Comparison of ENCODE assay signal across 19 mouse cellular contexts in the genomic region with DNA sequence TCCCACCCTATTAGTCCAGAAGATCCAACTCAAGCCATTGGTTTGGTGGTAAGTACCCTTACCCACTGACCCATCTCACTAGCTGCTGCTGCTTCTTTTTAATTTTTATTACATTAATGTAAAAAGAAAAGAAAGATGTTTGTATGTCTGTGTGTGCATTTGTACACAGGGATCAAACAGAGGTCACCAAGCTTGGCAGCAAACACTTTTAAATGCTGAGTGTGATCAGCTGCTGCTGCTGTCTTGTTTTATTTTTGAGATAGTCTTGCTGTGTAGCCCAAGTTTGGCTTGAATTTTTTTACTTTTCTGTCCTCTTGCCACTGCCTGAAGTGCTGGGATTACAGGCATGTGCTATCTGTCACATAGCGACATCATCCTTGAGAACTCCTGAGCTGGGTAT. TPM values are rescaled to one million over a fixed set of nuclear protein-coding genes. Genes with fewer than 3 reads are reported as not detected.
A peak's percentile ranks its signal among the peaks of the same experiment; 100 is the strongest.
DNase-seq lines count a peak whose midpoint lies in the region; ATAC-seq and TF ChIP-seq lines count a peak whose summit lies in the region.
"Had no signal": no experiment of that assay in that cellular context is flagged by ENCODE, and none has a peak within 500 bp of the region (broad histone marks: within the 10 kb centered on the region; RNA-seq: fewer than 3 reads in every experiment).

No protein-coding gene starts in this region.

- ATAC-seq in kidney, postnatal 0 days (replicated peaks; ENCODE audit: low FRiP score, low read depth), result no peak
- ATAC-seq in kidney, embryonic 14.5 days (ENCODE audit: low FRiP score, low TSS enrichment), result no peak
- no peak for ATAC-seq in kidney, embryonic 16.5 days (ENCODE audit: low FRiP score, low TSS enrichment)
- ATAC-seq: activated CD4-positive, CD25-positive, alpha-beta regulatory T cell, adult 4 months; CD4-positive, CD25-positive, alpha-beta regulatory T cell, adult 4 months; Patski had no signal

- TF ChIP-seq CTCF in kidney, postnatal 0 days (IDR thresholded peaks at IDR 0.05; ENCODE audit: low read depth), result no peak

- no peaks in the 10 kb centered on the region for H3K27me3 ChIP-seq in kidney, postnatal 0 days (ENCODE audit: insufficient read depth, low read length)
- H3K27me3 ChIP-seq in kidney, embryonic 14.5 days (ENCODE audit: control insufficient read depth, insufficient read depth, low read length), result no peaks in the 10 kb centered on the region
- no peaks in the 10 kb centered on the region for H3K27me3 ChIP-seq in kidney, embryonic 16.5 days (ENCODE audit: insufficient read depth, low read length)
- H3K27me3 ChIP-seq: CH12.LX, Patski had no signal

- H3K27ac ChIP-seq in kidney, postnatal 0 days, result no peak overlapping the region
- no peak overlapping the region for H3K27ac ChIP-seq in kidney, embryonic 14.5 days (ENCODE audit: low read depth, low read length)
- no peak overlapping the region for H3K27ac ChIP-seq in kidney, embryonic 16.5 days (ENCODE audit: low read length)

- no peaks in the 10 kb centered on the region for H3K9me3 ChIP-seq in kidney, postnatal 0 days (replicated peaks; ENCODE audit: low read length)
- H3K9me3 ChIP-seq in kidney, embryonic 14.5 days (ENCODE audit: control insufficient read depth, low read length), result no peaks in the 10 kb centered on the region
- no peaks in the 10 kb centered on the region for H3K9me3 ChIP-seq in kidney, embryonic 16.5 days (ENCODE audit: low read length)
- H3K9me3 ChIP-seq: G1E had no signal

- no peaks in the 10 kb centered on the region for H3K4me1 ChIP-seq in kidney, postnatal 0 days (replicated peaks; ENCODE audit: insufficient read depth, low read length)
- no peaks in the 10 kb centered on the region for H3K4me1 ChIP-seq in kidney, embryonic 14.5 days (ENCODE audit: control insufficient read depth, insufficient read depth, low read length)
- H3K4me1 ChIP-seq in kidney, embryonic 16.5 days (ENCODE audit: insufficient read depth, low read length), result no peaks in the 10 kb centered on the region

- H3K9ac ChIP-seq in kidney, postnatal 0 days (ENCODE audit: low read depth, low read length), result no peak overlapping the region
- H3K9ac ChIP-seq in kidney, embryonic 14.5 days (ENCODE audit: low read depth, low read length), result no peak overlapping the region
- no peak overlapping the region for H3K9ac ChIP-seq in kidney, embryonic 16.5 days (replicated peaks; ENCODE audit: low read length)

- no peak overlapping the region for H3K4me2 ChIP-seq in kidney, postnatal 0 days (ENCODE audit: low read length)
- H3K4me2 ChIP-seq in kidney, embryonic 14.5 days (replicated peaks; ENCODE audit: low read depth, low read length), result no peak overlapping the region
- H3K4me2 ChIP-seq in kidney, embryonic 16.5 days (replicated peaks; ENCODE audit: low read depth, low read length), result no peak overlapping the region

- WGBS in kidney, postnatal 0 days, result 96% methylated on average over 1 of the region's 1 CpGs
- 100% methylated on average over 1 of the region's 1 CpGs for WGBS in kidney, embryonic 14.5 days
- WGBS in kidney, embryonic 16.5 days, result 93% methylated on average over 1 of the region's 1 CpGs

- H3K4me3 ChIP-seq in kidney, postnatal 0 days (replicated peaks; ENCODE audit: low read depth, low read length), result no peak overlapping the region
- H3K4me3 ChIP-seq in kidney, embryonic 14.5 days (ENCODE audit: low read length), result no peak overlapping the region
- H3K4me3 ChIP-seq in kidney, embryonic 16.5 days (ENCODE audit: low read length), result no peak overlapping the region

- peaks cover 82% of the 10 kb centered on the region for H3K36me3 ChIP-seq in kidney, postnatal 0 days (ENCODE audit: insufficient read depth, low read length)
- peaks cover 96% of the 10 kb centered on the region for H3K36me3 ChIP-seq in kidney, embryonic 14.5 days (ENCODE audit: control insufficient read depth, insufficient read depth, low read length)
- H3K36me3 ChIP-seq in kidney, embryonic 16.5 days (ENCODE audit: insufficient read depth, low read length), result peaks cover 89% of the 10 kb centered on the region

- DNase-seq in kidney, postnatal 0 days (ENCODE audit: low spot score), result peak; percentile 50
- peak; percentile 60 for DNase-seq in kidney, postnatal 10 days
- DNase-seq in kidney, postnatal 36 days, result no peak
- peak; percentile 25 for DNase-seq in kidney, postnatal 14 days
- peak; percentile 46 to 52 for DNase-seq in kidney, postnatal 4 days
- DNase-seq in kidney, adult 18-20 months, result no peak
- DNase-seq: adrenal gland, adult 2 months; adrenal gland, adult 8-10 months; adrenal gland, postnatal 10 days; adrenal gland, postnatal 25 days; cerebellum, adult 11 months; cerebellum, adult 11-12 months had no signal

RNA-seq across cellular contexts. Expression of gene 2610507B11Rik, which starts 14.0 kb away (rescaled TPM):
- 96.3 and 98.2 TPM in 2 replicates for polyA plus RNA-seq in kidney, postnatal 0 days (2015; fragmentation: Nextera tagmentation; extraction: Ambion mirVana)
- polyA plus RNA-seq in kidney, embryonic 14.5 days (2014; fragmentation: Nextera tagmentation; extraction: Ambion mirVana), result 75.1 and 109 TPM in 2 replicates
- polyA plus RNA-seq in kidney, embryonic 16.5 days (2015; fragmentation: Nextera tagmentation; extraction: Ambion mirVana), result 69.8 and 78.7 TPM in 2 replicates

RNA-seq across cellular contexts. Expression of gene BC030499, which starts 15.0 kb away (rescaled TPM):
- polyA plus RNA-seq in kidney, postnatal 0 days (2015; fragmentation: Nextera tagmentation; extraction: Ambion mirVana), result 0.17 TPM in 1 of 2 replicates, not detected in the other
- 0.10 and 0.47 TPM in 2 replicates for polyA plus RNA-seq in kidney, embryonic 14.5 days (2014; fragmentation: Nextera tagmentation; extraction: Ambion mirVana)
- polyA plus RNA-seq in kidney, embryonic 16.5 days (2015; fragmentation: Nextera tagmentation; extraction: Ambion mirVana), result 0.30 and 0.33 TPM in 2 replicates

RNA-seq across cellular contexts. Expression of gene Spag5, which starts 25.7 kb away (rescaled TPM):
- polyA plus RNA-seq in kidney, postnatal 0 days (2015; fragmentation: Nextera tagmentation; extraction: Ambion mirVana), result 12.4 and 14.8 TPM in 2 replicates
- 35.7 and 50.9 TPM in 2 replicates for polyA plus RNA-seq in kidney, embryonic 14.5 days (2014; fragmentation: Nextera tagmentation; extraction: Ambion mirVana)
- polyA plus RNA-seq in kidney, embryonic 16.5 days (2015; fragmentation: Nextera tagmentation; extraction: Ambion mirVana), result 41.7 and 48.6 TPM in 2 replicates

RNA-seq across cellular contexts. Expression of gene Supt6, which starts 29.8 kb away (rescaled TPM):
- polyA plus RNA-seq in kidney, postnatal 0 days (2015; fragmentation: Nextera tagmentation; extraction: Ambion mirVana), result 14.4 and 16.8 TPM in 2 replicates
- polyA plus RNA-seq in kidney, embryonic 14.5 days (2014; fragmentation: Nextera tagmentation; extraction: Ambion mirVana), result 13.5 and 26.0 TPM in 2 replicates
- polyA plus RNA-seq in kidney, embryonic 16.5 days (2015; fragmentation: Nextera tagmentation; extraction: Ambion mirVana), result 31.5 and 33.5 TPM in 2 replicates

RNA-seq across cellular contexts. Expression of gene Sdf2, which starts 30.1 kb away (rescaled TPM):
- polyA plus RNA-seq in kidney, postnatal 0 days (2015; fragmentation: Nextera tagmentation; extraction: Ambion mirVana), result 104 and 106 TPM in 2 replicates
- polyA plus RNA-seq in kidney, embryonic 14.5 days (2014; fragmentation: Nextera tagmentation; extraction: Ambion mirVana), result 81.3 and 95.2 TPM in 2 replicates
- 93.8 and 101 TPM in 2 replicates for polyA plus RNA-seq in kidney, embryonic 16.5 days (2015; fragmentation: Nextera tagmentation; extraction: Ambion mirVana)

Comparison
In these comparisons a context has a peak if more than half of its experiments do, and no peak if none do; other contexts are left out.
1. DNase-seq: peak in kidney, postnatal 0 days (single experiment), kidney, postnatal 10 days (single experiment), kidney, postnatal 14 days (single experiment) and kidney, postnatal 4 days (2 of 2); none in kidney, postnatal 36 days (0 of 2) and kidney, adult 18-20 months (single experiment).